Mouse (Mus musculus): ENCODE results near the gene Tmem220. TPM values are rescaled to one million over a fixed set of nuclear protein-coding genes. Genes with fewer than 3 reads are reported as not detected.

Tmem220 gene
- 1 to 10 TPM in 1 of 2 experiments, under 1 TPM in 1; 0.27 to 1.1 TPM for total RNA-seq (2021)
- long read RNA-seq, partial matches to known transcripts = 0 of 5 reads
- long read RNA-seq, other reads (novel, unspliced or antisense) = 3 of 5 reads

DNA sequence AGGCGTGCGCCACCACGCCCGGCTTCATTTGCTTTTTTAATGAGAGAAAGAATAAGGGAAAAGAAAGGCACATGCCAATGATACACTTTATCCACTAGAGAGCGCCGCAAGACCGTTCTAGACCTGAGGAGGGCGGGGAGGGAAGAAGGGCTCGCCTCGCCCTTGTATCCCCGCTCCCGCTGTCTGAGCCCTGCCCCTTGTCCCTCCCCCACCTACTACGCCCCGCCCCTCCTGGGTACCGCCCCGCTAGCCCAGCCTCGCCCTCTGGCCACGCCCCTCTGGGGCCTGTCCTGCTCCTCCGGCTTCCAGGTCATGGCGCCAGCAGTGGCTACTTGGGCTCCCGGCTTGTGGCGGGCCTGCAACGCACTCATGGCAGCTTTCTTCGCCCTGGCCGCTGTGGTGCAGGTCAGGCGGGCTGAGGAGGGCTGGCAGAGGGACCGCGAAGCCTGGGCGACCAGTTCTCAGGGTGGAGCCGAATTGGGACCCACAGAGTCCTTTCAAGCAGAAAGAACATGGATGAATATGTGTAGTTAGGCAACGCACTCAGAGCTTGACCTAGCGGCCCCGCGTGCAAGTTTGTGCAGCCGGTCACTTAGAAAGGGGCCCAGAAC, at the start of gene Tmem220:
TSS of gene Tmem220 (plus strand) at position 288 of the 611 bp plus-strand sequence.
- DNase-seq (ENCODE audit: low spot score in 2 of 2) = peak; percentile 77 to 87

DNA sequence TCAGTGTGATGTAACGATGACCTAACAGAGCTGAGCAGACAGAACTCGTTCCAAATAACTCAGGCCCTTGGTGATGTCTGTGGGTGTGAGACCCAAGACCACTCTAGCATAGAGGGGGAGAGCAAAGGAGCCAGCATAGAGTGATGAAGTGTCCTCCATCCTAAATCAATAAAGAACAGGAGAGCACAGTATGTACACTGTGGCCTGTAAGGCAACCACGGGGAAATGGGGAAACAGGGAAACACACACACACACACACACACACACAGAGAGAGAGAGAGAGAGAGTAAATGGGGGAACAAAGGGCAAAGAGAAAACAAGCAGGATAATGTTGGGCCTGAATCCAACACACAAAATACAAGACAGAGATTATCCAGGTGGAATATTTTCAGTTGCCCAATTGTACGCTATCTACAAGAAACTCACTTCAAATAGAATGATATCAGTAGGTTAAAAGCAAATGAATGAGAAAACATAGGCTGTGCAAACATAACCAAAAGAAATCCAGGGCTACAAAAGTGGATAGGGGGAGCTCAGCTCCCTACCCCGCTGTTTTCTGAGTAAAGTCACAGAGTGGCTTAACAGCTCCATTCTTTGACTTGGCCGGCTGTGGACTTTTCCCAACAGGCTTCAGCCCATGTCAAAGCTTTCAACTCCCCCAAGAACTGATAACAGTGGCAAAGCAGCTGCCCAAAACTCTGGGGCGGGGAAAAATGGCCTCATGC, 49.2 kb upstream of the Tmem220 start:
- no peak for DNase-seq (ENCODE audit: low spot score in 2 of 2)

DNA sequence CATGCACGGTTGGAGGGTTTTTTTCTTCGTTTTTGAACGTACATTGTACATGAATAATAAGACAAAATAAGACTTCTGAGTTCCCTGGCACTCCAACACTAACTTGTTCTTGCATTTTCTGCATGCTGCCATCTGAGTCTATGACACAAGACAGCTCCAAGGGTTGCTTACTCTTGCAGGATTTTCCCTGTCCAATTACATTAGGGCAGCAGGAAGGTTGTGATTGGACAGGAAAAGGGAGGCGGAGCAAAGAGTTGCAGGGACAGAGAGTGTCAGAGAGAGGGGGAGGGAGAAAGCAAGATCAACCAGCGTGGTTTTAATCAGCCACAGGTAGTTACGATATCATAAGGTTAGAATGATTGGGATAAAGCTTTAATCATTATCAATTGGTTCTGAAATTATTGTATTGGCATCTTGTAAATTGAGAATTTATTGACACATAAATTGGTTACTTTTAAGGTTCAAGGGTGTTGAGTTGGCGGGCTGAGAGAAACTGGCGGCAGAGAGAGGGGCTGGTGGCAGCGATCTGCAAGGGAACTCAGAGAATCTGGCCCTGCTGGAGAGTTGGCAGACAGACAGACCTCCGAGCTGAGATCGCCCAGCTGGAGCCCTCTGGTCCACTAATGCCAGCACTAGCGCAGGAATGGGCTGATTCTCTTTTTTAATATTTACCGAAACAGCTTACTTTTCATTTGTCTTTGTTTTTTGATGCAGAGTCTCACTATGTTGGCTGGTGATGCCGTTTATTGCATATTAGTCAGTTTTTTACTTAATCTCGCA, 43.4 kb upstream of the Tmem220 start:
- peak in 1 of 2 experiments; percentile 27 for DNase-seq (ENCODE audit: low spot score in 2 of 2)

DNA sequence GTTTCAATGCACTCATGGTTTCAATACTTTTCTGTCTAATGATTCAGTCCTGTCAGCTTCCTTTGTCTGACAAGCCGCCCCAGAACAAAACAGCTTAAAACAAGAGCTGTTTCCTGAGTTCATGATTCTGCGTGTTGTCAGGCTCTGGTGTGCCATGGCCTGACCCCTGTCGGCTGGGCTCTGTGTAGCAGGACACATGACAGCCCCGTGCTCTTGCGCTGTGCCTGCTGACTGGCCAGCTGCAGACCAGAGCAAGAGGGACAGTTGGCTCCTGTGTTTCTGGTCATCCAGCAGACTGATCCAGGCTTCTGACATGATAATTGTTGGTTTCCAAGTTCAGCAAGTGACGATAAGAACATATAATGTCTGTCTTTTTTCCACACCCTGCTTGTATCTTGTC, 42.2 kb upstream of the Tmem220 start:
- DNase-seq (ENCODE audit: low spot score in 2 of 2) = peak; percentile 32 to 38

DNA sequence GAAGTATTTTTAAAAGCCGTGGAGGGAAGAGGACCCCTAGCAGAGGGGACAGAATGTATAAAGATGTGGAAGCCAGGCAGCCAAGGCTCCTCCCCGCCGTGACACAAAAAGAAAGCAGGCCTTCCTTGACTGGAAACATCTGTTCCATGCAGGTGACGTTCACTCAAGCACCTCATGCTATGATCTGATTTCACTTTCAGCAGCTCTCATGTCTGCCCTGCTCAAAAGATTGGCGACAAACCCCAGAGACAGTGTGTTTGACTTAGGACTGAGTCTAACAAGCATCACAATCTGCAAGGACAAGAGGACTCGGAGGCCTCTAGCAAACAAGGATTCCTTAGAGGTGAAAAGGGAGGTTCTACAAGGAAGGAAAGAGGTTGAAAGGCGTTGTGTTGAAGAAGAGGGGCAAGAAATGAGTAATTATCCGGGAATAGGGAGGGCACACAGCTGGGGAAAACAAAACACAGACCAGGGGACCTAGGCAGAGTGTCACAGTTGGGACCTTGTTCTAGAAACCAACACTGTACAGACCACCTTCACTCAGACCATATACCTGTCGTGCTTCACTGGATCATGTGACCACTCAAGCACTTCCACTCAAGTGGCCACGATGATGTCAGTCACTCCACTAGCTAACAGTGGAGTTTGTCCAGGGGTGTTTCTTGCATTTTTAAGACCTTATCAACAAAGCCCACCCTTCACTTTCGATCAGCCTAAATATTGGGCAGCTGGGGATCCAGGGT, 41.4 kb upstream of the Tmem220 start:
- DNase-seq (ENCODE audit: low spot score in 2 of 2) = no peak

DNA sequence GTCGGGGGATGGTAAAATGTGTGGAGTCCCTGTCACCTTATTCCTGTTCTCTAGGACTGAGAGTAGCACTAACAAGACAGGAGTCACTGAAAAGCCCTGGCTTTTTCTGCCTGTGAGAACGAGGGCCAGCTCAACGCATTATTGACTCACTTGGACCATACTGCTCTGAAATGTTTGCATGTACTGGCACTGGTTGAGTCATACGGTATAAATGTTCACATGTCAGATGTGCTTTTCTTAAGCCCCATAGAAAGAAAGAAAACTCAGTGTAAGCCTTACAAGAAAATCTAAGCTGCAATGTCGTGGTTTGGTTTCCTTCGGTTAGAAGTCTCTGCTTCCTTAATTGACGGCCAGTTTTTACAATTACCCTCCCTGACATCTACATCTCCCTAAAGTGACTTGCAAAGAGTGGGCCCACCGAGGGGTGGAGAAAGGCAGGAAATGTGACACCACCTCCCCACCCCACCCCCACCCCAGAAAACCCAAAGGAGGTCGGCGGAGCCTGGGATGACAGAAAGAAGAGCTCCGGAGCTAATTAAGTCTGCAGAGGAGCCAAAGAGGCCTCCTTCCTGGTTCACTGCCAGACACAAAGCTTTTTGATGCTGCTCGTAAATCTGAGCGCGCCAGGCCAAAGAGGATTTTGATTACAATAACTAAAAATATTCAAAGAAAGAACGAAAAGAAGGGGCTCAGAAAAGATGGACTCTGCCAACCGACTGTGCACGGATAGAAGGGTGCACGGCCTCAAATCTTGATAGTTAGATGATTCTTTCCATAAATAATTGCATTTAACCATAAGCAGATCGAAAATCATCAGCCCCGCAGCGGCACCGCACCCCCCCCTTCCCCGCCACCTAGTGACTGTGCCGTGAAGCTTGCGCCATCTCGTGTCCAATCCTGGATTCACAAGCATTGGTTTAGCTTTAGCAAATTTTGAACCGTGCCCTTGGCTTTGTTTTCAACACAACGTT, 40.5 kb upstream of the Tmem220 start:
- DNase-seq (ENCODE audit: low spot score in 2 of 2) = peak; percentile 85 to 86

DNA sequence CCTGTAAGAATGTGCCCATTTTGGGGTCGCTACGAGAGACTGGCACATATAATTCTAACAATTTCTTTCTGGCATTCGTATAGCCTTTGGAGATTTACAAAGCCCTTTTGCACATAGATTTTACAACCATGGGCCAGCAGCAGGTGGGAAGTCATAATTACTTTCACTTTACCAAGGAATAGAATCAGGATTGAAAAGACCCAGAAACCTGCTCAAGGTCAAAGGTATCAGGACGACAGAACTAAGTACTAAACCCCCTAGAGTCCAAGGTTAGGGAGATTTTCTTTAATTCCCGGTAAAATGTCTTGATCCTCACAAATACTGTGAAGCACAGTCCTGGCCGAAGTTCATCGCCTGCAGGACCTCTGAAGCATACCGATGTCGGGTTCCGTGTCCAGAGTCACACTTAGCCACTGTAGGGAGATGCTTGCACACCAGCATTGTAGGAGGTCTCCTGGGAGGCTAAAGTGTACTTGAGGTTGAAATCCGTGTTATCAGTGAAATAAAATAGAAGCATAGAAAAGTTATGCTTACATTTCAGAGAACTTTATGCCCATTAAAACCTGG, 39.7 kb upstream of the Tmem220 start:
- no peak for DNase-seq (ENCODE audit: low spot score in 2 of 2)

DNA sequence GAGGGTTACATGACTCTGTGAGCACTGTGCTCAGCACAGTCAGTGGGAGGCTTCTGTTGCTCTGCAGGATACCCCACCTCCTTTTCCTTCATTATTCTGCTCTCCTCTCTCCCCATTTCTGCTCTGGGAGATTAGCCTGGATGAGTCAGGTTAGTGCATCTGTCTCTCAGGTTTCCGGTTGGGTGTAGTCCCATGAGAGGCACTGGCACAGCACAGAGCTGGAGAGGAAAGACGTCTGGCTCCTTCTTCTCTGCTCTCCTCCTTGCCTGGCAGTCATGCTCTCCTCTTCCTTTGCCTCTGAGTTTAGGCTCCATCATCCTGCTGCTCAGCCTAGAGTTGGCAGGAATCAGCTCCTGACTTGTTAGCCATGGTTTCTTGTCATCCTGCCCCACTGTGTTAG, 32.8 kb upstream of the Tmem220 start:
- DNase-seq (ENCODE audit: low spot score in 2 of 2) = no peak

DNA sequence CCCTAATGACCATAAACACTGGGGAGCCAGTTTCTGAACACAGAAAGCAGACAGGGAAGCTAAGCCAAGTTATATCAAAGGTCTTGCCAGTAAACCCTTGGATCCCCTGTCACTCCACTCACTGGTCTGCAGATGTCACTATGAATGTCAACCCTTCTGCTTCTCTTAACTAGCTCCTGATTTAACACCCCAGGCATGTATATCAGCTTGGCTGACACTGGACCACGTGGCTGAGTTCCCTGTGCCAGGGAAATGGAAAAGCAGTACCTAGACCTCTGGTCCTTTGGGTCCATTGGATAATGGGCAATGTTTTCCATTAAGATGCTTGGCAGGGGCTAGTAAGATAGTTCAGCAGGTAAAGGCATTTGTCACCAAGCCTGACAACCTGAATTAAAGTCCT, 31.3 kb upstream of the Tmem220 start:
- DNase-seq (ENCODE audit: low spot score in 2 of 2) = no peak

DNA sequence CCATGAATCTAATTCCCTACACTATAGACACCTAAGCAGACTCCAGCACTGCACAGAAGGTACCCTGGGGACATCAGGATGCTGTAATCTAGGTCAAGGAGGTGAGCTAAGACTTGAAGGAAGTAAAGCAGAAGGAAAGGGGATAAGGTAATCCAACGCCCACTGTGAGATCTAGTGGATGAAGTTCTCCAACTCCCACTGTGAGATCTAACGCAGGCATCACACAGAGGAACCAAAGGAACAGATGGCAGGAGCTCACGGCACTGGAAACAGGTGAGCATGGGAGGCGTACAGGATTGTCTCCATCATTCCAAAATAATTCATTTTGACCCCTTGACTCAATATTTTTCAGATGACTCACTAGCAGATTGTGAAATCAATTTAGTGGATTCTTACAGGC, 28.5 kb upstream of the Tmem220 start:
- no peak for DNase-seq (ENCODE audit: low spot score in 2 of 2)

DNA sequence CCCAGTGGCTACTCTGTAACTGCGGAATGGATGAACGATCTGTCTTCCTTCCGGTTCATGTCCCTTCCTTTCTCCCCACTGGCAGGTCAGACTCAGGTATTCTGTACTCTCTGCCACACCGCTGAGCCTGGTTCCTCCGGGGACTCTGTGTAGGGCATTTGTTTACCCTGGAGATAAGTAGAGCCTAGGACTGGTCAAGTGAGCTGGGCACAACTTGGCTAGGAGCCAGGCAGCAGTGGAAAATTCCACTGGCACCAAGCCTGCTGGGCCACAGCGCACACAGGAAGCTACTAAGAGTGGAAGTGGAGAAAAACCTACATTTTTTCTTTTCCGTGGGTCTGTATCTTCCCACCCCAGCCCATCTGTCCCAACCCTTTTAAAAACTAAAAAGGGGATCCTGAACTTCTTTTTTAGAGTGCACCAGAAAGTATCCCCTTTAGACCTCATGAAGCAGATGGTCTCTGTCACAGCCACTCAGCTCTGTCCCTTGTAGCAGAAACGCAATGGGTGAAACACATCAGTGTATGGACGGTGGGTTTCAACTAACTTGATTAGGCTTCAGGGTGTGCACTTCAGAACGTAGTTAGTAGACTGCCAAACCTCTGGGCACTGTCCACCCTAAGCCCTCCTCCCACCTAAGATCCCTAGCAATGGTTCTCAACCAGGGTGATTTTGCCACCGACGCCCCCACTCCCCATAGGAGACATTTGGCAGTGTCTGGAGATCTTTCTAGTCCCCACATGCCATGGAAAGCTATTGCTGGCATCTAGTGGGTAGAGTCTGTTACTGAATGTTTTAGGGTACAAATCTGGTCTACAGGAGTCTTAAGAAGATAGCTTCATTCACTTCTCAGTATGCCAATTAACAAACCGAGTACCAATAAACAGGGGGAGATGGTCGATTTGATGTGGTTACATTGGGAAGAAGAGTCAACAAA, 26.2 kb upstream of the Tmem220 start:
- DNase-seq (ENCODE audit: low spot score in 2 of 2) = peak in 1 of 2 experiments; percentile 37

DNA sequence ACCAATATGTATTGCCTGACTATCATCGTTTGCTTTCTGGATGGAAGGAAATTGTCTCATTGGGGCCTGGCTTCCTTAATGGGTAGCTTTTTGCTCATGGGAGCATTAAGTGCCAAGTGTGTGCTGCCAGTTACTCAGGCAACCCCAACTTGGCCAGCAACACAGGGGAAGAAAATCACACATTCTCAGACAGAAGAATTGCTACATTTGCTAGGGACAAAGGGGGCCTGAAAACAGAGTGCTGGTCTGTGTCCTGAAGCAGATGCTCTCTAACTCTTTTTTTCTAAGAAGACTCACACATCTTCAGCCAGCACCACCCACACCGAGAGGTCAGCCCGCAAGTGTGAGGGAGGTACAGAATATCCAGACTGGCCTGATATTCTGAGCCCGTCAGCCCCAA, 24.3 kb upstream of the Tmem220 start:
- DNase-seq (ENCODE audit: low spot score in 2 of 2) = no peak

DNA sequence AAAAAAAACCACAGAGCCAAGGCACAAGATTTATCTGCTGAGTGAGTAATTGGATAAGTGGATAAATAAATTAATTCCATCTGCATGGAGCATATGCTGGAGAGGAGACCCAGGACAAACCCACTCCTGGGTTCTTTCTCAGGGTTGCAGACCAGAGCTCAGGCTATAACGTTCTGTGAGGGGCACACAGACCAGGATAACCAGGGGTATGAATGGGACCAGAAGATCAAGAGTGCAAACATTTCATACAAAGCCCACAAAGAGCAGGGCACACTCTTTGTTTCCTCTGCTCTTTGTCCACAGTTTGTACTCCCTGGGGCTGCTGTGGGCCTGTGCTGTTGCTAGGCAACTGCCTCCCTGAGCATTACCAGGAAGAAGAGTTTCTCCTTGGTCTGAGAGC, 23.2 kb upstream of the Tmem220 start:
- no peak for DNase-seq (ENCODE audit: low spot score in 2 of 2)

DNA sequence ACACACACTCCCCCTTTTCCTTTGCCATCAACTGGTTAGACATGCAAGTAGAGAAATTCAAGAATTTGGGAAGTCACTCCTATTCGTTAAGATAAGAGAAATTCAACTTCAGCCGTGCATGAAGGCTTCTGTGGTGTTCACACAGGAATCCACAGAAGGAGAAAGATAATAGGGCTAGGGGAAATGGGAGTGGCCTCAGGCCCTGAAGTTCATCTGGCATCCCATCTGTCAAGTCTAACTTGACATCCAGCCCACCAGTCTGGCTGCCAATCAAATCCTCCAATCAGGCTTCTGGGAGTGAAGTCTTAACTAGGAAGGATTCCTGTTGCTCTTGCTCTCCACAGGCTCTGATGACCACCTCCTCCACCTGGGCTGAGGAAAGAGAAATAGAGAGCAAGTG, 22.0 kb upstream of the Tmem220 start:
- peak in 1 of 2 experiments; percentile 40 for DNase-seq (ENCODE audit: low spot score in 2 of 2)

DNA sequence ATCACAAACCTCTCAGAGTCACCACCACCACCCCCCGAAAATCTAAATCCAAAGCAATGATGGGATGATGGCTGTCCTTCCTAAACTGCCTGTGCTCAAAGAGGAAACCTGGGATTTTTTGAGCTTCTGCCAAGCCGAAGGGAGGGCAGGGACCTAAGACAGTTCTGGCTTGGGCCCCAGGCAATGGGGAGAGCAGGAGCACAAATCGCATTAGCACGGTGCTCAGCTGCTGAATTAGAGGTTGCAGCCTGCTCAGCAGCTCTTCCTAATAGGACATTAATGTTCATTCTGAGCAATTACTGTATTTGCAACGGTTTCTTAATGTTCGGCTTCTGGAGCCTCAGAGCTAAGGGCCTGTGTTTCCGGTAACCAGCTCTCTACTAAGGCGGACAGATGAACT, 17.0 kb upstream of the Tmem220 start:
- DNase-seq (ENCODE audit: low spot score in 2 of 2) = no peak

DNA sequence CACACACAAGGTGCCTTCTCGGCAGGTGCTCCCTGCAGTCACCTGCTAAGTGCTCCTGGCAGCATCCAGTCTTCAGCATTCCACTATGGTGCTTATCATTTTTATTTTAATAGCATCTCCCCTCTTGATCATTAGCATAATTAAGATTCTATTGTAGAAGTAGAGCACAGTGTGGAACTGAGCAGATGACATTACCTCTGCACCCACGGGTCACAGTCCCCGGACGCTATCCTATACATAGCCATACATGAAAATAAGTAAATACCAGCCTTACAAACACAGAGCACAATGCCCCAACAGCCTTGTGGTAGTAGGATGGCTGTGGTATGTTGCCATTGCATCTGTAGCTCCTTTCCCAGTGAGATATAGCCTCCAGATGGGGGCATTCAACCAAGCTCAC, 16.4 kb upstream of the Tmem220 start:
- no peak for DNase-seq (ENCODE audit: low spot score in 2 of 2)

DNA sequence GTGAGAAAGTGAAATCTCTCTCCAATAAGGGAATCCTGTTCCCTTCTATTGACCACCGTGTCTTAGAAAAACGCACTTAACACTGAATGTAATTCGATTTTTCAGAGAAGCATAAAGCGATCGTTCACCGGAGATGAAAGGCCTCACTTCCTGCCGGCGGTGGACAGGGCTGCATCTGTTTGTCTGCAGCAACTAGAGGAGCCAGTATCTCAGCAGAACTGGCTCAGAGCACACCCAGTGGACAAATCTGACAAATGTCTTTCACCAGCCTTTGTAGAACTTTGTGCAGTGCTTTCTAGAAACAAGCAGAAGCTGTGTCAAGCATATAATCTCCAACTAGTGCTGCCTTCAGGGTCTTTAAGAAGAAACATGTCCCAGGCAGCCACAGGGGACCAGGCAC, 14.5 kb upstream of the Tmem220 start:
- no peak for DNase-seq (ENCODE audit: low spot score in 2 of 2)

DNA sequence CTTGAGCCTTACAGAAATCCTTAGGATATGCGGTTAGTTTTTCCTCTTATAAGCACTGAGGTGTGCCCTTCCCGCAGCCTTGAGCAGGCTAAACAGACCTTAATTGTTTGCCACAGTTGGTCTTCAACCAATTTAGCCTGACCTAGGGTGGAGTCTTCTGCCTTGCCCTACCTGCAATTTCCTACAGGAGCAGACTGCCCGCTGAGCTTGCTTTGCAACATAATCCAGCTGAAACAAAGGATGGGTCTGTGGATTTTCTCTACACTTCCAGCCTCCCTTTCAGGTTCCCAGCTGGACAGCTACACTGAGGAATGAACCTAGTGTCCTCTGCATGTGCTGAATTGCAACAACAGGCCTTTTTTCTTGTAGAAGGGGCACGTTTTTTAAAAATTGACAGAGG, 13.3 kb upstream of the Tmem220 start:
- DNase-seq (ENCODE audit: low spot score in 2 of 2) = no peak
